Mouse (Mus musculus): ENCODE measurements around the gene Cd79b. TPM values are rescaled to one million over a fixed set of nuclear protein-coding genes. Genes with fewer than 3 reads are reported as not detected.
"Not testable (repeated sequence)": the region's sequence is repeated elsewhere in the genome, so short reads cannot be mapped to it uniquely, and the experiment has no call there.

The Cd79b gene
- polyA plus RNA-seq, 1 experiment, result 5.1 TPM

DNA sequence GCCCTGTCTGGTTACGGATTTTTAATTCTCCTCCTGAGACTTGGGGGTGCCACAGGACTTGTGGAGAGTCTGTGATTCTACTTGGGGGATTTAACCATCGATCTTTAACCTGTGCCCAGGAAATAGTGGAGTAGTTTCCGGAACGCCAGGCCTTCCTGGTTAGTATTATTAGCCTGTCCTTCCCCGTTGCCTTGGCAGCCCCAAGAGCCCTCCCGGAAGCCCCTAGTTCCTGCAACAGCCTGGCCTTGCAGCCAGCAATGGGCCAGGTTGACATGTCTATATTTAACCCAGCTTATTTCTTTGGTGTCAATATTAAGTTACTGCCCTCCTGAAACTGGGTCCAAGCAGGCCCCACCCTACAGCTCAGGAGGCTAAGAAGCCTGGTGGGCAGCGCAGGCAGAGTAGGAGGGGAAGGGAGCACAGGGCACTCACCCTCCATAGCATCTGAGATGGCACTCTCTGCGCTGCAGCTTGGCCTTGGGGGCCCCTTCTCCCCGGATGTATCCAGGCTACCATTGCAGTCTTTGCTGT, 26.5 kb upstream of the Cd79b start:
- TF ChIP-seq CTCF (IDR thresholded peaks at IDR 0.05; ENCODE audit: low read depth, low read length) (no peak), POLR2A (IDR thresholded peaks at IDR 0.05; ENCODE audit: borderline replicate concordance, low read depth, low read length) (no peak)
- Histone ChIP-seq H3K4me1 (ENCODE audit: control insufficient read depth, insufficient read depth, low read length) (no peaks in the 10 kb centered on the region), H3K4me3 (ENCODE audit: insufficient read depth, low read length) (no peak overlapping the region), H3K27ac (ENCODE audit: insufficient read depth, low read depth, low read length) (no peak overlapping the region)

DNA sequence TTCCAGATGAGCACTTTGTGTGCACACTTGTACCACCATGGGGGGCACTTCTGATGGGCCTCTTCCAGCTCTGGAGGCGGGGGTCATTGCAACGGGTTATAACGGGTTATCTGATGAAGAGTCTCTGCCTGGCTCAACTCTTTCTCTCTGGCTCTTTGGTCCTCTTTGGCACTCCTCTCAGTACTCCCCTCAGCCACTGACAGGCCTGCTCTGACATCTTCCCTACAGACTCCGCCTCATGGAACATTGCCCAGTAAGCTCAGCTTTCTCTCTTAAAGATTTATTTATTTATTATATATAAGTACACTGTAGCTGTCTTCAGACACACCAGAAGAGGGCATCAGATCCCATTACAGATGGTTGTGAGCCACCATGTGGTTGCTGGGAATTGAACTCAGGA, 24.8 kb upstream of the Cd79b start:
- H3K4me1 ChIP-seq (ENCODE audit: control insufficient read depth, insufficient read depth, low read length); H3K4me3 ChIP-seq (ENCODE audit: insufficient read depth, low read length); H3K27ac ChIP-seq (ENCODE audit: insufficient read depth, low read depth, low read length): not testable (repeated sequence)

DNA sequence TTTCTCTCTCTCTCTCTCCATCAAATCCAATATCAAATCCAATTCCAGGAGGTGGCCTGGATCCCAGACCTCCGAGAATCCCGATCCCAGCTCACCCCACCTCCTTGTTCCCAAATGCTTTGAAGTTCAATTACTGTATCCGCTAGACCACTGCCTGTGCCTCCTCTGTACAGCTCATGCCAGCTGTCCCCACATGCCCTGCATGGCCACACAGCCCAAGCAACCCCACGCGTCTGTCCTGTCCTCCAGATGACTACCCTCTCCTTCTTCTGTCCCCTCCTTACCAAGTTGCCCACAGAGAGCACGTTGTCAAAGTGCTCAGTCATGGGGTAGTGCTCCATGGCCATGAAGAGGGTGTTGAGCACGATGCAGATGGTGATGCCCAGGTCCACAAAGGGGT, 24.3 kb upstream of the Cd79b start:
- TF ChIP-seq POLR2A (IDR thresholded peaks at IDR 0.05; ENCODE audit: borderline replicate concordance, low read depth, low read length), result no peak
- no peak for TF ChIP-seq CTCF (IDR thresholded peaks at IDR 0.05; ENCODE audit: low read depth, low read length)
- Histone ChIP-seq H3K27ac (ENCODE audit: insufficient read depth, low read depth, low read length) (no peak overlapping the region), H3K4me3 (ENCODE audit: insufficient read depth, low read length) (no peak overlapping the region), H3K4me1 (ENCODE audit: control insufficient read depth, insufficient read depth, low read length) (no peaks in the 10 kb centered on the region)

DNA sequence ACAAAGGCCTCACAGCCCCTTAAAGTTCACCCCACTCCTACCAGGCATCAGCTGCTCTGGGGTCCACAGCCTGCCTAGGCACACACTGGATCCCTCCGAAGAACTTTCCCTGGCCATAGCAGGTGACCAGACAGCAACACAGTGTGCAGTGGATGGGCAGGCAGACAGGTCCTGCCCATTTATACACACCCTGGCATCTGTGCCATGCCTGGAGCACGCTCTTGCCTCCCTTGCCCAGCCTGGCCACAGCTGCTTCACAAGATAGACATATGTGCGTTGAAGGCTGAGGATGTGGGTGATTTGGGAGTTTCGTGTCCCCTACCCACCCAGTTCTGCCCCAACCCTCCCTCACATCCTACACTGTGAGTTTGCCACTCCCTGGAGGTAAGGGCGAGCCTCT, 23.5 kb upstream of the Cd79b start:
- Histone ChIP-seq H3K4me1 (ENCODE audit: control insufficient read depth, insufficient read depth, low read length) (no peaks in the 10 kb centered on the region), H3K27ac (ENCODE audit: insufficient read depth, low read depth, low read length) (no peak overlapping the region), H3K4me3 (ENCODE audit: insufficient read depth, low read length) (no peak overlapping the region)
- TF ChIP-seq CTCF (IDR thresholded peaks at IDR 0.05; ENCODE audit: low read depth, low read length), result no peak

DNA sequence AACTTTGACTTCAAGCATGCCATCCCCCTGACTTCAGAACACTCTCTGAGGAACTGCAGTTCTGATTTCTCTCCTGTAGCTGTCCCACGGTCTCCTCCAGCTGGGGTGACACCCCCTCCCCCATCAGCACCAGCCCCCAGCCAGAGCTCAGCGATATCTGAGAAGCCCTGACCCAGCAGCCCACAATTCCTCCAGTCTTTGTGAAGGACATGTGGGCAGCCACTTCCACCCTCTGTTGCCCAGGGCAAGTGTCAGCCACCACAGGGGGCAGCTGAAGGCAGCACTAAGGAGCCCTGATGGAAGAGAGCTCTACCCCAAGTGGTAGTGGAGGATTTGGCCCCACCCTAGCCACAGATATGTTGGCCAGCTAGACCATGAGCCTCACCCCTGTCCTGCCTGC, 19.5 kb upstream of the Cd79b start:
- no peak for TF ChIP-seq POLR2A (IDR thresholded peaks at IDR 0.05; ENCODE audit: borderline replicate concordance, low read depth, low read length)
- no peak for TF ChIP-seq CTCF (IDR thresholded peaks at IDR 0.05; ENCODE audit: low read depth, low read length)
- H3K4me3 ChIP-seq (ENCODE audit: insufficient read depth, low read length), result no peak overlapping the region
- H3K27ac ChIP-seq (ENCODE audit: insufficient read depth, low read depth, low read length), result no peak overlapping the region
- H3K4me1 ChIP-seq (ENCODE audit: control insufficient read depth, insufficient read depth, low read length), result peaks cover 6% of the 10 kb centered on the region

DNA sequence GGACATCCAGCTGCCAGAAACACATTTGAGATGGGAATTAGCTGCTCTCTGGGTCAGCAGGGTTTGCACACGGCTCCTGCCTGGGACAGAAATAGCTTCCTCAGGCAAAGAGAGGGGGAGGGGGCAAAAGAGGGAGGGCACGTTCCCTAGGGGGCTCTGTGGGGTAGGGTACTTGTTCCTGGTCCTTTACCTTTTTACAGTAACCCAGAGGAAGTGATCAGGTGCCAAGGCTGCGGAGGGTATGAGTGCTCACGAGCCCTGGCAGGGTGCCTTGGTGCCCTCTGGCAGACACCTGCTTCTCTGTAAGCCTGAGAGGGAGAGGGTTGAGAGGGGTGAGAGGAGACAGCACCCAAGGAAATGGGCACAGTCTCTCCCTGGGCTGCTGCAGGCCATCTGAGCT, 17.9 kb upstream of the Cd79b start:
- no peak for TF ChIP-seq POLR2A (IDR thresholded peaks at IDR 0.05; ENCODE audit: borderline replicate concordance, low read depth, low read length)
- no peak for TF ChIP-seq CTCF (IDR thresholded peaks at IDR 0.05; ENCODE audit: low read depth, low read length)
- peaks cover 9% of the 10 kb centered on the region for H3K4me1 ChIP-seq (ENCODE audit: control insufficient read depth, insufficient read depth, low read length)
- H3K4me3 ChIP-seq (ENCODE audit: insufficient read depth, low read length), result no peak overlapping the region
- H3K27ac ChIP-seq (ENCODE audit: insufficient read depth, low read depth, low read length), result no peak overlapping the region

DNA sequence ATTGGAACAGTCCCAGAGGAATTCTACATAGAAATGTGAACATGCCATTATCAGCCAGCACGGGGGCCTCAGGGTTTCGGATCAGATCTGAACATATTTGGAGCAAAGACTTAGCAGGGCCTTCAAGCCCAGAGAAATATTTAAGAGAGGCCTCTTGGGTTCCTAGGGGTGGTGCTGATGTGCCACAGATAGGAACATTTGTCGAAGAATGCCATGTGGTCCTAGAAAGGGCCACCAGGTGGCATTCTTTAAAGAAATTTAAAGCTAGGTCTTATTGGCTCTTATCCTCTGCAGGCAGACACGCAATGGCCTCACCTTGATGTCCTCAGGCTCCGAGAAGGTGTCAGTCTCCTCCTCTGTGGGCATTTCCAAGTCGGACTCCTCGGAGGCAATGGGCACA, 15.1 kb upstream of the Cd79b start:
- H3K4me3 ChIP-seq (ENCODE audit: insufficient read depth, low read length), result no peak overlapping the region
- H3K27ac ChIP-seq (ENCODE audit: insufficient read depth, low read depth, low read length), result no peak overlapping the region
- TF ChIP-seq POLR2A (IDR thresholded peaks at IDR 0.05; ENCODE audit: borderline replicate concordance, low read depth, low read length), result no peak
- TF ChIP-seq CTCF (IDR thresholded peaks at IDR 0.05; ENCODE audit: low read depth, low read length), result peak; percentile 53; the same call in 1 of the 2 replicates
- H3K4me1 ChIP-seq (ENCODE audit: control insufficient read depth, insufficient read depth, low read length), result peaks cover 9% of the 10 kb centered on the region

DNA sequence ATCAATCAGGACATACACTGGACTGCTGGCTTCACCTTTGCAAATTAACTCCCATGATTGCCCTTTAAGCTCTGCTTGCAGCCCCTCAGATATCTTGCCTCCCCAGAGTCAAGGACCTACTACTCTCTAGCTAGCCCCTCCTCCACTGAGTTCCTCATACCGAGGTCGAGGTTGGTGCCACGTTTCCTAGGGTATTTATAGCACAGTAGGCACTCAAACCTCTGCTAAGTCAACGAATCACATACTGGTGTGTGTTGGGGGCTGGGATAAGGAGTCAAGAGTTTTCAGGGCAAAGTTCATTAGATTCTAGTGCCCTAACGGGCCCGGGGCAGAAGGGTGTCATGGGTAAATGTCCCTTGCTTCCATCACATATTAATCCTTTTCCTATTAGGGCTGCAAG, 14.6 kb upstream of the Cd79b start:
- Histone ChIP-seq H3K4me1 (ENCODE audit: control insufficient read depth, insufficient read depth, low read length) (peaks cover 9% of the 10 kb centered on the region), H3K27ac (ENCODE audit: insufficient read depth, low read depth, low read length) (no peak overlapping the region), H3K4me3 (ENCODE audit: insufficient read depth, low read length) (no peak overlapping the region)
- no peak for TF ChIP-seq POLR2A (IDR thresholded peaks at IDR 0.05; ENCODE audit: borderline replicate concordance, low read depth, low read length)
- no peak for TF ChIP-seq CTCF (IDR thresholded peaks at IDR 0.05; ENCODE audit: low read depth, low read length)

DNA sequence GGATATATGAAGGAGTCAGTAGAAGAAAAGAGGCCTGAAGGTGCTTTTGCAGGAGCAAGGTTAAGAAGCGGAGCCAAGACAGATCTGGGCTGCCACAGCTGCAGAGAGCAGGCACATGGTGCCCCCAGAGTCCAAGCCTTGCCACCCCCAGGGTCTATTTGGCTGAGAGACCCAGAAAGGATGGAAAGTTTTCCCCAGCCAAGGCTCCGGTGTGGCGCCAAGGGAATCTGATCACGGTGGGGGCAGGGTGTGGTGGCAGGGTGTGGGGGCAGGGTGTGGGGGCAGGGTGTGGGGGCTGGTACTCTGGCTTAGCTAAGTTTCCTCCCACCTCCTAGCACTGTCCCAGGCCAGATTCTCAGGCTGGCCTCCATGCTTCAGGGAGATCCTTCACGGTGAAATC, 14.0 kb upstream of the Cd79b start:
- no peak overlapping the region for H3K4me3 ChIP-seq (ENCODE audit: insufficient read depth, low read length)
- TF ChIP-seq CTCF (IDR thresholded peaks at IDR 0.05; ENCODE audit: low read depth, low read length), result no peak
- TF ChIP-seq POLR2A (IDR thresholded peaks at IDR 0.05; ENCODE audit: borderline replicate concordance, low read depth, low read length), result no peak
- H3K4me1 ChIP-seq (ENCODE audit: control insufficient read depth, insufficient read depth, low read length), result peaks cover 9% of the 10 kb centered on the region
- no peak overlapping the region for H3K27ac ChIP-seq (ENCODE audit: insufficient read depth, low read depth, low read length)

DNA sequence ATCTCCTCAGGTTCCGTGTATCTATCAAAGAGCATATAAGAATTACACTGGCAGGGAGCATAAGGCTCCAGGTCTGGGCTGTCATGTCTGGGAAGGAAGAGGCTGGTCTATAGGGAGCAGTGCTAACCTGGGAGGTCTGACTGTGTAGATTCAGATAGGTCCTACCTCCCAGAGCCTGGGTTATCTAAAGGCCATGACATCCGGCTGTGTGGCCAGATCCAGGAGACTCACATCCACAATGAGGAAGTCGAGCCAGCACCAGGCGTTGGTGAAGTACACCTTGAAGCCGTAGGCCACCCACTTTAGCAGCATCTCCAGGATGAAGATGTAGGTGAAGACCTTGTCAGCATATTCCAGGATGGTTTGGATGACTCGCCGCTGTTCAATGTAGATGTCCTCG, 11.9 kb upstream of the Cd79b start:
- Histone ChIP-seq H3K27ac (ENCODE audit: insufficient read depth, low read depth, low read length) (no peak overlapping the region), H3K4me1 (ENCODE audit: control insufficient read depth, insufficient read depth, low read length) (peaks cover 9% of the 10 kb centered on the region), H3K4me3 (ENCODE audit: insufficient read depth, low read length) (no peak overlapping the region)
- TF ChIP-seq POLR2A (IDR thresholded peaks at IDR 0.05; ENCODE audit: borderline replicate concordance, low read depth, low read length) (no peak), CTCF (IDR thresholded peaks at IDR 0.05; ENCODE audit: low read depth, low read length) (no peak)

DNA sequence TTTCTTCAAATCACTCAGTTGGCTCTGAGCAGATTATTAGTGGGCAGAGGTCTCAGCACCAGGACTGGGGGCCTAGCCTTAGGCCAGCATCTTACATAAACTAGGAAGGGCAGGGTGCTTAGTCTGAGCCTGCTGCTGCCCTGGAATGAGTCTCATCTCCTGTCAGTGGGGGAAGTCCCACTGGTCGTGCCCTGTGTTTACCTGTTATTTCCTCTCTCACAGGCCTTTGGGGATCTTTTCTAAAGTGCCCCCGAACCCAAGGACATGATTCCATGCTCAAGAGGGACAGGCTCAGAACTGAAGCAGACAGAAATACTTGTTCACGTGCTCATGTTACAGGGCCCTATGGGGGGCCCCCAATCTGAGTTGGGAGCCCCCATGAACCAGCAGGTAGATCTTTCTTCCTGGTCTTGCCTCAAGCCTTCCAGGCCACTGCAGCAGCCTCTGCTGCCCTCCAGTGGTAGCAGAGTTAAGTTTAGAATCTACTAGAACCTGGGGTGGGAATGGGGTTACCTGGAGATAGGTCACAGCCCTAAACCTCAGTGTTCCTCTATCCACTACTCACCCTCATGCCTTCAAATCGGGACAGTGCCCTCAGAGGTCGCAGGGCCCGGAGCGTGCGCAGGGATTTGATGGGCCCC, 11.1 kb upstream of the Cd79b start:
- H3K4me3 ChIP-seq (ENCODE audit: insufficient read depth, low read length), result no peak overlapping the region
- peak; percentile 91 for TF ChIP-seq CTCF (IDR thresholded peaks at IDR 0.05; ENCODE audit: low read depth, low read length)
- no peak for TF ChIP-seq POLR2A (IDR thresholded peaks at IDR 0.05; ENCODE audit: borderline replicate concordance, low read depth, low read length)
- no peak overlapping the region for H3K27ac ChIP-seq (ENCODE audit: insufficient read depth, low read depth, low read length)
- H3K4me1 ChIP-seq (ENCODE audit: control insufficient read depth, insufficient read depth, low read length), result peaks cover 9% of the 10 kb centered on the region
